Mouse (Mus musculus) embryonic facial prominence, embryonic 10.5 days (tissue): ENCODE measurements around the gene Dpp7. TPM values are rescaled to one million over a fixed set of nuclear protein-coding genes. Genes with fewer than 3 reads are reported as not detected.
A peak's percentile ranks its signal among the peaks of the same experiment; 100 is the strongest.

ENCODE experiments used
- DNase-seq: peaks from one replicate; pipeline ENCODE4 v3.0.0-alpha.2; 2017; ENCODE audit warnings: low spot score
- H3K27ac ChIP-seq: fragments of 300-500 bp; sonication (generic); replicated peaks from 2 replicates; pipeline ENCODE4 v1.5.1; 2016; ENCODE audit warnings: mild to moderate bottlenecking
- H3K27me3 ChIP-seq: fragments of 300-500 bp; sonication (generic); replicated peaks from 2 replicates; pipeline ENCODE4 v1.6.1; 2016; ENCODE audit warnings: low read depth, mild to moderate bottlenecking; ENCODE audit not compliant: poor library complexity, severe bottlenecking
- H3K36me3 ChIP-seq: fragments of 300-500 bp; sonication (generic); replicated peaks from 2 replicates; pipeline ENCODE4 v1.6.1; 2016; ENCODE audit warnings: mild to moderate bottlenecking, moderate library complexity
- H3K4me1 ChIP-seq: fragments of 300-500 bp; sonication (generic); 2 replicates; pipeline ENCODE4 v1.6.1; 2016
- H3K4me3 ChIP-seq: fragments of 300-500 bp; sonication (generic); 2 replicates; pipeline ENCODE4 v1.5.1; 2016; ENCODE audit warnings: mild to moderate bottlenecking, moderate library complexity
- H3K9me3 ChIP-seq: fragments of 300-500 bp; sonication (generic); 2 replicates; pipeline ENCODE4 v1.6.1; 2016; ENCODE audit warnings: mild to moderate bottlenecking
- WGBS: fragments of 180-500 bp; shearing (Covaris S2); methylation state at CpG from one replicate; pipeline ENCODE4 v1.1.7; 2016; 5-methylcytosine and 5-hydroxymethylcytosine counted together
- polyA plus RNA-seq: library from polyadenylated mRNA; unstranded; fragments of >200 nt; fragmentation: Nextera tagmentation; extraction: Ambion mirVana; gene quantifications from 2 replicates; pipeline ENCODE4 v1.2.1, GENCODE M21; 2016

Gene Dpp7
- polyA plus RNA-seq, 1 experiment from 2014 or later, result 17.0 TPM

DNA sequence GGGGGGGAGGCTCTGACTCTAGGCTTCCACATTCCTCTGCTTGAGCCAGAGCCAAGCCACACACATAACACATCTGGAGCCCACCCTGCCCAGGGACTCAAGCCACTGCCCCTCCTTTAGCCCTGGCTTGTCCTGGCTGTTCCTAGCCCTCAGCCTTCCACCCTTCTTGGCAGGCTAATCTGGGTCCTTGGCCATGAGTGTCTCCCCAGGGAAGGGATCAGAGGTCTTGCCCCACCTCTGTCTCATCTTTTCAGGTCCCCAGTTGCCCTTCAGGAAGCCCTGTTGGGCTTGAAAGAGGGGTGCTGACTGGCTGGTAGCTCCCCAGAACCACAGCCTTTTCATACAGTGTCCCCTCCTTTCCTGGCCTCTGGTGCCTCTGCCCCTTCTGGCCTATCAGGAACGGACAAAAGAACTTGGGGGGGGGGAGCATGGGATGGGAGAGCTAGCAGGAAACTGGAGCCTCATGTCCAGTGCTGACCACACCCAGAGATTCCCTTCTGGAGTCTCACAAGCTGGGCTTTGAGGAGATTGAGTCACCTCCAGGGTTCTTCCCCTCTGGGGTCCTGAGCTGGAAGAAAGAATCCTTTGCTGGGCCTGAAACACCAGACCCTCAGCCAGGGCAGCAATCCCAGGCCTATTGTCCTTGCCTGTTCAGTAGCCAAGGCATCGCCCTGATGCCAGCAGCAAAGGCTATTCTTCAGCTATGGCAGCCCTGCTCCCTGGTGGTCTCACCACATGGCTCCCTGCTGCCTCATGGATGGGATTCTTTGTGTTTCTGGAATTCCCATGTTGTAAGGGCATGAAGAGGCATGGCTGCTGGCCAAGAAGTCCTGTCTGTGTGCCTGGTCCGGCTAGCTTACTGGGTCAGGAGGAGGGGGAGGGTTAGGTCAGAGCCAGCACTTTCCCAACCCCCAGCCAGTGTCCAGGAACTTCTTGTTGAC is 38.4 kb upstream of the Dpp7 start:
- no peak for DNase-seq
- 40% methylated on average over 3 of the region's 3 CpGs for WGBS
- Histone ChIP-seq H3K9me3 (no peaks in the 10 kb centered on the region), H3K27me3 (peaks cover 60% of the 10 kb centered on the region), H3K4me1 (peaks cover 20% of the 10 kb centered on the region), H3K27ac (no peak overlapping the region), H3K4me3 (no peak overlapping the region), H3K36me3 (no peaks in the 10 kb centered on the region)

DNA sequence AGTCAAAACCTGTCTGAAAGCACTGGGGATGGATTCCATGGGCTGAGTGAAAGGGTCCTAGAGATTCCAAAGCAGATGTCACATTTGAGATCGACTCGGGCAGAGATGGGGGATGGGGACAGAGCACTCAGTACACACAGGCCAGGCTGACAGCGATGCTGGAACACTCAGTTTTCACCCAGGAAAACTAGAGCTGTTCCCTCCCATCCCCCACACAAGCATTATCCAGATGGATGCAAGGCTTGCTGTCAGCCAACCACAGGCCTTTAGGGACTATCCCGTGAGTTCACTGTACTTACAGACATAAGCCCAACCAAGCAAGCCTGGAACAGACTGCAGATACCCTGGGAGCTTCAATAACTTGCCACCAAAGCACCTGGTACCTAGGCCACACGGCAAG is 35.1 kb upstream of the Dpp7 start:
- Histone ChIP-seq H3K27ac (no peak overlapping the region), H3K4me1 (peaks cover 13% of the 10 kb centered on the region), H3K4me3 (no peak overlapping the region), H3K36me3 (no peaks in the 10 kb centered on the region), H3K9me3 (no peaks in the 10 kb centered on the region), H3K27me3 (peaks cover 28% of the 10 kb centered on the region)
- 73% methylated on average over 5 of the region's 5 CpGs for WGBS
- DNase-seq, result no peak

DNA sequence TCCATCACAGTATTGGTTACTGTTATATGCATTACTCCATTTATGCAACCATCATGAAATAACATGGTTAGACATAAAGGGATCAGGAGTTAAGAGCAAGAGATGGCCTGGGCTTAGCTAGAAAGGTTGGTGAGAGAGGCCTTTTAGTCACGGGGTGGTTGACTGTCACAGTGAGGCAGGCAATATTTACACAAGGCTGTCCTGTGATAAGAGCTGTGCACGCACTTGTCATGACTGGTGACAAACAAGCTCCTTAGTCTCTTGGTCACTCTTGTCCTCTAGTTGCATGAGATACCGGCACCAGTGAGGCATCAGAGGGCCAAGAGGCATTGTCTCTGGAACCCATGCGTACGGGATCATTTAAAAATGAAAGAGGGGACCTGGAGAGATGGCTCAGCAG is 28.3 kb upstream of the Dpp7 start:
- no peak overlapping the region for H3K4me3 ChIP-seq
- H3K36me3 ChIP-seq, result no peaks in the 10 kb centered on the region
- WGBS, result 84% methylated on average over 5 of the region's 5 CpGs
- H3K27ac ChIP-seq, result no peak overlapping the region
- H3K27me3 ChIP-seq, result no peaks in the 10 kb centered on the region
- no peaks in the 10 kb centered on the region for H3K9me3 ChIP-seq
- H3K4me1 ChIP-seq, result no peaks in the 10 kb centered on the region
- no peak for DNase-seq

DNA sequence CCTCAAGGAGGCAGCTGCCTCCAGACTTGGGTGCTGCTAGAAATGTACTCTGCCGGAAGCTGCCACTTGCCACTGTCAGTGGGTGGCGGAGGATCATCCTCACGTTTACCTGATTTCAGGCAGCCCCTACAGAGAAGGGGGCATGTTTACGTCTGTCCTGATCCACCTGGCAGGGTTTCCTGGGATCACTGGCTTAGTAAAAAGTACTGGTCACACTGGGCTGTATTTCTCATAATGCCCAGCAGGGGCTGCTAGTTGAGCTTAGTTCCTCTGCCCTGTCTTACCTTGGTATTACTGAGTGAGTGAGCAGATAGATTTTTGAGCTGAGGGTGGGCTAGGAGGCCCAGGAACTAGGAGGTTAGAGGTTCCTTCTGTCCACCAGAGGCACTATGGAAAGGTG is 20.4 kb upstream of the Dpp7 start:
- H3K36me3 ChIP-seq, result peaks cover 48% of the 10 kb centered on the region
- WGBS, result 69% methylated on average over 4 of the region's 4 CpGs
- no peaks in the 10 kb centered on the region for H3K27me3 ChIP-seq
- no peak overlapping the region for H3K27ac ChIP-seq
- peak; percentile 46 for DNase-seq
- H3K9me3 ChIP-seq, result no peaks in the 10 kb centered on the region
- peaks cover 30% of the 10 kb centered on the region for H3K4me1 ChIP-seq
- H3K4me3 ChIP-seq, result no peak overlapping the region

DNA sequence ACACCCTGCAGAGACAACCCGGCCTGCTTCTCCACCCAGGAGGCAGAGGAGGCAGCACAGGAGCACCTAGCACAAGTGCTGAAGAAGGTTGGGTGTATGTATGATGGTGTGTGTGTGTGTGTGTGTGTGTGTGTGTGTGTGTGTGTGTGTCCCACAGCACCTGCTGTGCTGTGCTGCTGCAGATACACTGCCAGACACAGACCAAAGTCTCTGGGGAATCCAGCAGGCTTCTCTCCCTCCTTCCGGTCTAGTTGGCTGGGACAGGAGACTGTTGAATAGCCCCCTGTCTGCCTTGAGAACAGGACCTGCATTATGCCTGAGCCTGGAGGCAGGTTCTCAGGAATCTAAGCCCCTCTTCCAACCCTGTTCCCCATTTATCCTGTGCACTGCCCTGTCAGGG is 17.3 kb upstream of the Dpp7 start:
- Histone ChIP-seq H3K27me3 (peaks cover 16% of the 10 kb centered on the region; the same call in 1 of the 2 replicates), H3K4me3 (peak overlapping the region; percentile 88), H3K36me3 (peaks cover 43% of the 10 kb centered on the region), H3K27ac (peak overlapping the region; percentile 90), H3K4me1 (peaks cover 35% of the 10 kb centered on the region), H3K9me3 (no peaks in the 10 kb centered on the region)
- peak; percentile 15 for DNase-seq
- 46% methylated on average over 2 of the region's 2 CpGs for WGBS

DNA sequence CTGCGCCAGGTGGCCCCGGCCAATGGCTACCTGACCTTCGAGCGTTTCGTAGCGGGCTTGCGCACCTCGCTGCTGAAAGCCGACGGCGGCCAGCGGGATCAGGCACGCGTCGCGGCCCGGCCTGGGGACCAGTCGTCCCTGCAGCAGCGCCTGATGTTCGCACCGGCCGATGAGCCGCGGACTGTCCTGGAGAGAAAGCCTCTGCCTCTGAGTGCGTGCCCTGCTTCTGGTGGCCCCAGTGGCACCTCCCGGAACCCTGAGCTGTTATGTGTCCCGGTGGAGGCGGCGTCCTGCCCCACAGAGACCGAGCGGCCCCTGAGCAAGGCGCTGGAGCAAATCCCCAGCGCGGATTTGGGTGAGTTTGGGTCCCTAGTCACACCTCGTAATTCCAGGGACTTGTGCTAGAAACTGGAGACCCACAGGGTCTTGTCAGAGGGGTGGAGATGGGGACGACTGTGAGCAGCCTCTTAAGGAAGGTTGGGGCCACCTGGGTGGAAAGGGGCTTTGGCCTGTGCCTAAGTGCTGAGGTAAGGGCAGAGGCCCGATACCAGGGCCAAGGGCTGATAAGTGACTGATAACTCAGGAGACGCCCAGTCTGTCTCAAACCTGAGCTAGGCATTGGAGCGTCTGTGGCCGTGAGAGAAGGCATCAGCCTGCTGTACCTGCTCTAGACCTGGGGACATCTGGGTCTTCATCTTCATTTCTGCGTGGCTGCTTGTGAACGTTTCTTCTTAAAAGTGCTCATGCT is 16.7 kb upstream of the Dpp7 start:
- Histone ChIP-seq H3K9me3 (no peaks in the 10 kb centered on the region), H3K36me3 (peaks cover 37% of the 10 kb centered on the region), H3K4me3 (peak overlapping the region; percentile 88), H3K27me3 (peaks cover 16% of the 10 kb centered on the region; the same call in 1 of the 2 replicates), H3K4me1 (peaks cover 35% of the 10 kb centered on the region), H3K27ac (peak overlapping the region; percentile 90)
- DNase-seq, result peak; percentile 8
- WGBS, result 3% methylated on average over 42 of the region's 42 CpGs

DNA sequence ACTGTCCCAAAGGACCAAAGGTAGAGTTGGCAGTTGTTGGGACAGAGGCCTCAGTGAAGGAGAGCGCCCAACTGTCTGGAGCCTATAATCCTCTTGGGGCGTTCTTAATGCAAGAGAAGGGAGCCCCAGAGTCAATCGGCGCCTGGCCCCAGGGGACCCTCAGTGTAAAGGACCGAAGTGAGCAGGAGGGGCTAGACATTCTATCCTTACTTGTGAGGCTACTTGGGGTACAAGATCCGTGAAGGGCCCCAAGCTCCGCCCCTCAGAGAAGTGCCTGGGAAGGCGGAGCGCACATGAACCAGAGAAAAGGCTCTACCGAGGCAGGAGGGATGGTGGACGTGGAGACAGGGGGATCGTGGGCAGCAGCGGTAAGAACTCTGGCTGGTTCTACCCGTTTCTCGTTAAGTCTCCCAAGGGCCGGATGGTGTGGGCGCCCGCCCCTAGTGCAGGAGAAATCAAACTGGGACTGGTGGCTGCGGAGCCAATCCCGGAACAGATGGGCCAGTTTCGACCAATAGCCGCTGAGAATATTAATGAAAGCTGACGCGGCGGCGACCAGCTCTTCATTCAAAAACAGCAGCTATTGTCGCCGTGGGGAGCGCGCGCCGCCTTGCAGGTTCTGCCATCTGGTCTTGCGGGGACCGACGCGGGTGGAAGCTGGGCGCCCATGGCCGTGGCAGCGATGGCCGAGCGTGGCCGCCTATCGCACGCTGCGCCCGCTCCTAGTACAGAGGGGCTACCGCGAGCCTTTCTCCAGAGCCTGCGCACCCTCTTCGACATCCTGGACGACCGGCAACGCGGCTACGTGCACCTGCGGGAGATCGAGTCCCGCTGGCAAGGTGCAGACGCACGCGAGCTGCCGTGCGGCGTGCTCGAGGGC is 15.8 kb upstream of the Dpp7 start, which contains the start of gene Sapcd2:
Gene Sapcd2 (plus strand): TSS at position 558 of the 880 bp plus-strand sequence.
- WGBS, result under 1% methylated on average over 65 of the region's 65 CpGs
- peak within 1 kb of the TSS; percentile 88 for H3K4me3 ChIP-seq
- DNase-seq, result peak; percentile 93
- peaks cover 16% of the 10 kb centered on the region; the same call in 1 of the 2 replicates for H3K27me3 ChIP-seq
- H3K4me1 ChIP-seq, result peaks cover 35% of the 10 kb centered on the region
- peak within 1 kb of the TSS; percentile 90 for H3K27ac ChIP-seq
- no peaks in the 10 kb centered on the region for H3K9me3 ChIP-seq
- peaks cover 29% of the 10 kb centered on the region for H3K36me3 ChIP-seq

DNA sequence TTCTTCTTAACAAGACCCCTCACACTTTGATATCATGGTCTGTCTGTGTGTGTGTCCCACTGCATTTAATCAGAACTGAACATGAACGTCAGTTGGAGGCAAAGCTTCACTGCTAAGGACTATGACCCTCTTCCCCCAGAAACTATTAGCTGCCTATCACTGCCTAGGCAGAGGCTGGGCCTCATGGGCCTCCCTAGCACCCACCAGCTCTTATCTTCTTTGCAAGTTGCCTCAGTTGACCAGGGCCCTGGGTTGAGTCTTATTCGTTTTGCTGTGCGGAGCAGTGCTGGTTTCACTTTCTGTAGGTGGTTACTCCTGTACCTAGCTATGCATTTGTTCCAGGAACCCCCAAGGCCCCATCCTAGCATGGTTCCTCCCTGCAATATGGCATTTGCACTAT is 13.8 kb upstream of the Dpp7 start:
- Histone ChIP-seq H3K9me3 (no peaks in the 10 kb centered on the region), H3K27me3 (peaks cover 34% of the 10 kb centered on the region), H3K36me3 (peaks cover 8% of the 10 kb centered on the region), H3K4me3 (no peak overlapping the region), H3K27ac (no peak overlapping the region), H3K4me1 (peaks cover 42% of the 10 kb centered on the region)
- DNase-seq, result no peak
- 90% methylated on average over 3 of the region's 3 CpGs for WGBS

DNA sequence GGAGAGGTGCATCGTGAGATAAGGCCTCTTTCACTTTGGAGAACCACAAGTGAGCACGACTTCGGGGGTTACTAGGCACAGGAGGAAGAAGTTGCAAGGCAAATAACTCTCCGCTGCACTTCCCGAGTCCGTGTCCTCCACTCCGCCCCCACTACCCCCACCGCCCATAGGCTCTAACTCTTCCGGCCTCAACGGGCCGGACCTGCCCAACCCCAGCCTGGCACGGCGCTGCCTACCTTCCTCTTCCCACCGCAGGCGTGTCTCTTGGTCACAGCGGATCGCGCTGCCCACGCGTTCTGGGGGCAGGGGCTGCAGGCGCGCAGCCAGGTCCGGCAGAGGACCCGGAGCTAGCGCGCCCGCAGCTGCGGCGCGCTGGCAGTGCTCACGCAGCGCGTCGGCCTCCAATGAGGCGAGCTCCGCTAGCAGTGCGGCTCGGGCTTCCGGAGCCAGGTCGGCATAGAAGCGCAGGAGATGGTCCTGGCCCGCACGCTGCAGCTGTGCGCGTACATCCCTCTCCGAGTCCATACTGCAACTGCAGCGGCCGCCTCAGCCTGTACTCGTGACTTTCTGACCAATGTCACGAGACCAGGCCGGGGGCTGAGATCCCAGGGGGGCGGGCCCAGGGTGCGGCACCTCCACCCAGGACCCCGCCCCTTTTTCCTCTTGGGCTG is 9.1 kb upstream of the Dpp7 start, which contains the start of gene Uap1l1:
Gene Uap1l1 (minus strand): TSS at position 592 of the 671 bp plus-strand sequence.
- WGBS, result under 1% methylated on average over 54 of the region's 54 CpGs
- H3K27me3 ChIP-seq, result peaks cover 61% of the 10 kb centered on the region
- peak within 1 kb of the TSS; percentile 74 for H3K4me3 ChIP-seq
- no peaks in the 10 kb centered on the region for H3K36me3 ChIP-seq
- peaks cover 12% of the 10 kb centered on the region for H3K4me1 ChIP-seq
- no peaks in the 10 kb centered on the region for H3K9me3 ChIP-seq
- peak; percentile 83 for DNase-seq
- H3K27ac ChIP-seq, result peak within 1 kb of the TSS; percentile 65

DNA sequence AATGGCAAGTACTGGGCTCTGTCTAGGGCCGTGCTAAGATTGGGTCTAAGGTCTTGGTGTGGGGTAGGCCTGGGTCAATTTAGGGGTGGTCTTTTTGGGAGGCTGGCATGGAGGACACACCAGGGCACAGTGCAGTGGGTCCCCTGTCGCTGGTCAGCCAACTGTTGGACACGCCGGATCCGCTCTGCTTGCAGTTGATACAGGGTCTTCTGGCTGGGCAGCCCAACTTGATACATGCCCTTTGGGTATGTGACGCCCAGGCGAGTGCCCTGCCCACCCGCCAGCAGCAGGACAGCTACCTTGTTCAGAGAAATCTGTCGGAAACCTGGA is 8.6 kb upstream of the Dpp7 start:
- peak; percentile 12 for DNase-seq
- WGBS, result 22% methylated on average over 9 of the region's 9 CpGs
- H3K27ac ChIP-seq, result no peak overlapping the region

DNA sequence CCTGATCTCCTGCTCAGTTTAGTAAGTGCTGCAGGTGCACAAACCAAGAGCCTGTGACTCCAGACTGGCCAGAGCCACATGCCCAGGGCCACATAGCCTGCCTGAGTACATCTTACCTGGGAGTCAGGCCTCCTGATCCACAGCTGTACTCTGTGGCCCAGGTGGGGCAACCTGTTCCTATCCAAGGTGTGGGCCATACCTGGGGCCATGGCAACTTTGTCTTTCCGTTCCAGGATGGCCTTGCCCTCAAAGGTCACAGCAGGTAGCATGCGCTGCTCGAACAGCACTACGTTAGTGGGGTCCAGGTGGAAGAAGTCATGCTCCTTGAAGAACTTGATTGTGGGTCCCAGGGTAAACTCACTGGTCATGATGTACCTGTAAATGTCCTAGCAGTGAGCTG is 8.2 kb upstream of the Dpp7 start:
- peak overlapping the region; percentile 74; the same call in 1 of the 2 replicates for H3K4me3 ChIP-seq
- H3K27me3 ChIP-seq, result peaks cover 54% of the 10 kb centered on the region
- 87% methylated on average over 4 of the region's 4 CpGs for WGBS

More for the DNA sequence above, 8.6 kb upstream of the Dpp7 start:
- Histone ChIP-seq H3K4me3 (peak overlapping the region; percentile 74), H3K9me3 (no peaks in the 10 kb centered on the region), H3K27me3 (peaks cover 57% of the 10 kb centered on the region), H3K36me3 (no peaks in the 10 kb centered on the region), H3K4me1 (peaks cover 12% of the 10 kb centered on the region)

More for the DNA sequence above, 8.2 kb upstream of the Dpp7 start:
- peaks cover 12% of the 10 kb centered on the region for H3K4me1 ChIP-seq
- H3K9me3 ChIP-seq, result no peaks in the 10 kb centered on the region
- no peaks in the 10 kb centered on the region for H3K36me3 ChIP-seq
- no peak for DNase-seq
- H3K27ac ChIP-seq, result no peak overlapping the region
